Mouse (Mus musculus): ENCODE results near the gene Cenpl. TPM values are rescaled to one million over a fixed set of nuclear protein-coding genes. Genes with fewer than 3 reads are reported as not detected.
"Not testable (repeated sequence)": the region's sequence is repeated elsewhere in the genome, so short reads cannot be mapped to it uniquely, and the experiment has no call there.

Gene Cenpl
- 0.98 and 1.7 TPM in 2 replicates for polyA plus RNA-seq (2012; rRNA removed)

DNA sequence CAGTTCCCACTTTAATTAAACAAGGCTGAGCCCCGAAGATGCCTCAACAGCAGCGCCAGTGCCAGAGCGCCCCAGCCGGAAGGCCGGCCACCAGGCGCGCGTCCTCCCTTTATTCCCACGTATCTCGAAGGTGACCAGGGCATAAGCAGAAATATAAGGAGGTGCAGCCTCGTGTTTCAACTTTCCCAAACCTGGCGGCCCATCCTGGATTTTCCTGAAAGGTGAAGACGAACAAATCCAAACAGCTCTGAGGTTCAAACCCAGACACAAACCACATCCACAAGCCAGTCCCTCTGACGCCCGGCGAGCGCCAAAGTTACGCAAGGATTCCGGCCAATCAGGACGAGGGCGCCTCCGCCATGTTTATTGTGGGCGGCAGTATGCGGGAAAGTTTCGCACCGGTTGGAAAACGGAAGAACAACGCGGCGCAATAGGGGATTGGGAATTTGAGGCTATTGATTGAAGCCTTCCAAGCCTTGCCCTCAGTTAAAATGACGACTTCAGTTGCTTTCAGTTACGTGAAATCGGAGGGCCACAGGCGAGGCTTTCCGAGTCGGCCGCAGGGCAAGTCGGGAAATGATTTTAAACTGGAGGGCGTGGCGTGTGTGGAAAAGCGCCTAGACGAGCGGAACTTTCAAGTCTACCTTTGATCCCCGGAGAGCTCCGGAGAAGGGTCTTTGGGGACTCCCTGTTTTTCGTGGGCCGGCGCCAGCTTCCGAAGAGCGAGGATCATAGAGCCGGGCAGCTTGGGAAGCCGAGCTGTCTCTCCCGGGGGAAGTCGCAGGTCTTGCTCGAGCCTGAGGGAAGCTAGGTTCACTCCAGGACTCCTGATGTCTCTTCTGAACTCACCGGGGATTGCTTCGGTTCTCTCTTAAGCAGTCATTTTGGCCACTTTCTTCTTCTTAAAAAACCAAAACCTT is at the start of gene Cenpl, which contains the start of gene Dars2:
TSS of gene Cenpl (plus strand) at position 362 of the 920 bp plus-strand sequence.
TSS of gene Dars2 (minus strand) at position 307 of the 920 bp plus-strand sequence.
- peaks cover 1% of the 10 kb centered on the region; the same call in 1 of the 2 replicates for H3K4me1 ChIP-seq (ENCODE audit: control insufficient read depth, insufficient read depth, low read length)
- H3K27ac ChIP-seq (ENCODE audit: insufficient read depth, low read length): peak within 1 kb of the TSS; percentile 25; the same call in 1 of the 2 replicates
- H3K4me3 ChIP-seq (ENCODE audit: insufficient read depth, low read length): peak within 1 kb of the TSS; percentile 60
- TF ChIP-seq CTCF (IDR thresholded peaks at IDR 0.05; ENCODE audit: extremely low read depth, insufficient read depth, low read length) (no peak), POLR2A (IDR thresholded peaks at IDR 0.05; ENCODE audit: extremely low read depth, insufficient read depth, low read length) (peak; percentile 80; the same call in 1 of the 2 replicates)

DNA sequence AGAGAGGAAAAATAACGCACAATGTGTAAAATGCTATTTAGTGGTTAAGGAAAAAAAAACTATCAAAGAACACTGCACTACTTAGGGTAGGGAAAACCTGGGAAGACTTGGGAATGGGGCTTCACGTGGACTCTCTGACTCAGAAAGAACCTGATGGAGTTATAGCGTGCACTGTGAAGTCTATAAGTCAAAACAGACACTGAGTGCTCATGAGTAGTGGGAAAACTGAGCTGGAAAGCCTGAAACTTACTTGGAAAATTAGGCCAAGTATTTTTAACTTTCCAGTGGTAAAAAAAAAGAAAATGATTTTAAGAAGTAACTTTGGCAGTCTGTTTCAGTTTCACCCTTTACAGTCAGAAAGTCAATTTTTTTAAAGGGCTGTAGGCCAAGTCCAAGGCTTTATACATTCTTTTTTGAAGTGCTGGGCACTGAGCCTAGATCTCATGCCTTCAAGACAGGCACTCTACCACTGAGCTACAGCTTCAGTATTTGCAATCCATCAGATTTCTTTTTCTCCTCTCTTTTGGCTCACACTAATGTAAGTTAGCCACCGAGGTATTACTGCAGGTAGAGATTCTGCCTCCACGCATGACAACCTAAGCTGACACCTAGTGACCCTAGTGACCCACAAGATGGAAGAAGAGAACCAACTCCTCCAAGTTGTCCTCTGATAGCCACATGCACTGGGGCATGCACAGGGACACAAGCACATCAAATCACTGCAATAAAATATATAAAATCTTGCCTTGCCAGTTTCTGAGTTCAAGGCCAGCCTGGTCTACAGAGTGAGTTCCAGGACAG is 44.9 kb upstream of the Cenpl start:
- Histone ChIP-seq H3K4me3 (ENCODE audit: insufficient read depth, low read length) (no peak overlapping the region), H3K27ac (ENCODE audit: insufficient read depth, low read length) (no peak overlapping the region), H3K4me1 (ENCODE audit: control insufficient read depth, insufficient read depth, low read length) (no peaks in the 10 kb centered on the region)
- TF ChIP-seq CTCF (IDR thresholded peaks at IDR 0.05; ENCODE audit: extremely low read depth, insufficient read depth, low read length) (no peak), POLR2A (IDR thresholded peaks at IDR 0.05; ENCODE audit: extremely low read depth, insufficient read depth, low read length) (no peak)

DNA sequence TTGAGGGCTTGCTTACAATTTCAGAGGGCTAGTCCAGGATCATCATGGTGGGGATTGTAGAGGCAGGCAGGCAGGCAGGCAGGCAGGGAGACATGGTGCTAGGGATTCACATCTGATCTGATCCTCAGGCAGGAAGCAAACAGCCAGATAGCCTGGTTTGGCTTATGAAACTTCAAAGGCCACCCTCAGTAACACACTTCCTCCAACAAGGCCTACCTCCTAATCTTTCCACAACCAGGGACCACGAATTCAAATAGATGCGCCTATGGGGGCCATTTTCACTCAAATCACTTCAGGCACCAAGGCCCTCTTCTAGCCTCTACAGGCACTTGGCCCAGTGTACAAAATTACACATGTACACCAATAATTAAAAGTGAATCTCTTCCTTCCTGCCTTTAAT is 43.3 kb upstream of the Cenpl start:
- H3K4me3 ChIP-seq (ENCODE audit: insufficient read depth, low read length): no peak overlapping the region
- H3K4me1 ChIP-seq (ENCODE audit: control insufficient read depth, insufficient read depth, low read length): no peaks in the 10 kb centered on the region
- TF ChIP-seq CTCF (IDR thresholded peaks at IDR 0.05; ENCODE audit: extremely low read depth, insufficient read depth, low read length) (no peak), POLR2A (IDR thresholded peaks at IDR 0.05; ENCODE audit: extremely low read depth, insufficient read depth, low read length) (no peak)
- H3K27ac ChIP-seq (ENCODE audit: insufficient read depth, low read length): no peak overlapping the region

DNA sequence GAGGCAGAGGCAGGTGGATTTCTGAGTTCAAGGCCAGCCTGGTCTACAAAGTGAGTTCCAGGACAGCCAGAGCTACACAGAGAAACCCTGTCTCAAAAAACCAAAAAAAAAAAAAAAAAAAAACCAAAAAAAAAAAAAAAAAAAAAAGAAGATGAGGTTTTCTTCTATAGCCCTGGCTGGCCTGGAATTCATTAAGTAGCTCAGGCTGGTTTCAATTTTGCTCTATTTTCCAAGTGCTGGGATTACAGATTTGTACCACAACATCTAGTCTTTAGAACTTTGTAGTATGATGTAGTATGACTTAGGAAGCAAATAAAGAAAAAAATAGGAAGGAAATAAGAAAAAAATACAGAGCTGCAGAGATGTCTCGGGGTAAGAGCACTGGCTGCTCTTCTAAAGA is 42.1 kb upstream of the Cenpl start:
- not testable (repeated sequence) for H3K4me3 ChIP-seq (ENCODE audit: insufficient read depth, low read length); H3K4me1 ChIP-seq (ENCODE audit: control insufficient read depth, insufficient read depth, low read length); H3K27ac ChIP-seq (ENCODE audit: insufficient read depth, low read length)

DNA sequence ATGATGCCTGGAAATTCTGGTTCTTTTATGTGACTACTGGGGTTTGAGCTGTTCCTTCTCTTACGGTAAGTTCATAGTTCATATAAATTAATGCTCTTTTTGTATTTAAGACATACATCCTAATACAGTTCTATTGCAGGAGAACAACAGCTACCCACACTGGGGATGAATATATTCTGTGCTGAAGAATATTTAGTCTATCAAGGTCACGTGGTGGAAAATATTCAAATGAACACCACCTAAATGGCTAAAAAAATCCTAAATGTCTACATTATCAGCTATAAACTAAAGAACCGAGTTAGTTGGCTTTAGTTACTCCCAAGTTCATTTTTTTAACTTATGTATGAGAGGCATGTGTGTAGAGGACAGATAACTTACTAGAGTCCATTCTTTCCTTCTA is 40.5 kb upstream of the Cenpl start:
- TF ChIP-seq POLR2A (IDR thresholded peaks at IDR 0.05; ENCODE audit: extremely low read depth, insufficient read depth, low read length): no peak
- Histone ChIP-seq H3K27ac (ENCODE audit: insufficient read depth, low read length) (no peak overlapping the region), H3K4me3 (ENCODE audit: insufficient read depth, low read length) (no peak overlapping the region), H3K4me1 (ENCODE audit: control insufficient read depth, insufficient read depth, low read length) (no peaks in the 10 kb centered on the region; the same call in 1 of the 2 replicates)

DNA sequence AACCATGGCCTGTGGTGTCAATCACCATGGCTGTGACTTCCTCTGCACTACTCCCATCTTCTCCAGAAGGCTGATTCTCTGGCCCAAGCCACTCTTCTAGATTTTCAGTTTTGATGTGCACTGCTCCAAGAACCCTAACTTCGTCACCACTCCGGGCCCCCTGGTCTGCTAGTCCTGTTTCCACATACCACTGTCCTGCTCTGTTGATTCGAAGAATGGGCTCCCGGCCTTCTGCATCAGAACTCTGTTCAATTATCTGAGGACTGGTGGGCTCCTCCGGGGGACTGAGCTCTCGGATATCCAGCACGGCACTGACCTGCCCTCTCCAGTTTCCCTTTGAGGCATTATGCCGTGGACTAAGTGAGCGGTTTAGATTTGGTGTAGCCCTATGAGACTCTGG is 38.6 kb upstream of the Cenpl start:
- TF ChIP-seq CTCF (IDR thresholded peaks at IDR 0.05; ENCODE audit: extremely low read depth, insufficient read depth, low read length) (no peak), POLR2A (IDR thresholded peaks at IDR 0.05; ENCODE audit: extremely low read depth, insufficient read depth, low read length) (no peak)
- H3K27ac ChIP-seq (ENCODE audit: insufficient read depth, low read length): no peak overlapping the region
- H3K4me1 ChIP-seq (ENCODE audit: control insufficient read depth, insufficient read depth, low read length): no peaks in the 10 kb centered on the region; the same call in 1 of the 2 replicates
- H3K4me3 ChIP-seq (ENCODE audit: insufficient read depth, low read length): no peak overlapping the region

DNA sequence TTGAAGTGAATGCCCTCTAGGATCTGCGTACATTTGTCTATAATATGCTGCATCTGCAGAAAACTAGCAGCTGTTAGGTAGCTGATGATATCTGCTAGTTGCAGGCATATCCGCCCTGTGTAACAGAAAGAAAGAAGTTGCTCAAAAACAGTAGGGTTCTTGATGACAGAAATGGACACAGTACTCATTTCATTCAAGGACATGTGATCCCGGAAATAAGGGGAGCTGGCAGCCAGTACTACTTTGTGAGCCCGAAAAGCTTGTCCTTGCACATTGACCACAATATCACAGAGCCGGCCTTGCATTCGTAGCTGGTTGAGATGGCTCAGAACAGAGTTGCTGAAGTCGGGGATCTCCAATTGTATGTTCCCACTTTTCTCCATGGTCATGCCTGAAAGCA is 38.2 kb upstream of the Cenpl start:
- Histone ChIP-seq H3K4me1 (ENCODE audit: control insufficient read depth, insufficient read depth, low read length) (no peaks in the 10 kb centered on the region; the same call in 1 of the 2 replicates), H3K4me3 (ENCODE audit: insufficient read depth, low read length) (no peak overlapping the region), H3K27ac (ENCODE audit: insufficient read depth, low read length) (no peak overlapping the region)
- TF ChIP-seq POLR2A (IDR thresholded peaks at IDR 0.05; ENCODE audit: extremely low read depth, insufficient read depth, low read length) (no peak), CTCF (IDR thresholded peaks at IDR 0.05; ENCODE audit: extremely low read depth, insufficient read depth, low read length) (no peak)

DNA sequence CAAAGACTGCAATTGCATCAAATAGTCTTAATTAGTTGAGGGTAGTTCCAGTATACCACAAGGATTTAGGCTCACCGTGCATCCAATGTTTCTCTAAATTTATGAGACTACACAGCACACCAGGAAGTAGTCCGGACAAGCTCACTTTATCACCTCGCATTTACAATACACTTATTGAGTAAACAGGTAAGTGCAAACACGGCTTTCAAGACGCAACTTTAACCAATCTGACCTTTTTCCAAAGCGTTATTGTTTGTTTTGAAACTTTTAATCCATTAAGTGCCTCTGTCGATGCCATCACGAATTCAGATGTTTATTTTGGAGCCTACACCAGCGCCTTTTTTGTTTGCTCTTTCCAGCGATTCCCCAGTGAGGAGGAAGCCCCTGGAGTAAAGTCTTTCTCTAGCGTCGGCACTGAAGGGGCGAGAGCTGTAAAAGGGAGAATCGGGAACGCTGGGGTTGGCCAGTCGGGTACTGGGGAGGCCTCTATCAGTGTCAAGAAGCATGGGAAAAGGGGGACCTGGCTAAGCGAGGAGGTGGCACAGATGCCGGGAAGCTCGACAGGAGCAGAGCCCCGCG is 36.6 kb upstream of the Cenpl start:
- TF ChIP-seq CTCF (IDR thresholded peaks at IDR 0.05; ENCODE audit: extremely low read depth, insufficient read depth, low read length) (no peak), POLR2A (IDR thresholded peaks at IDR 0.05; ENCODE audit: extremely low read depth, insufficient read depth, low read length) (no peak)
- Histone ChIP-seq H3K4me3 (ENCODE audit: insufficient read depth, low read length) (peak overlapping the region; percentile 91), H3K4me1 (ENCODE audit: control insufficient read depth, insufficient read depth, low read length) (no peaks in the 10 kb centered on the region; the same call in 1 of the 2 replicates), H3K27ac (ENCODE audit: insufficient read depth, low read length) (peak overlapping the region; percentile 44; the same call in 1 of the 2 replicates)
